Mouse (Mus musculus): ENCODE results near the gene Pde5a. TPM values are rescaled to one million over a fixed set of nuclear protein-coding genes. Genes with fewer than 3 reads are reported as not detected.

Gene Pde5a
- polyA plus RNA-seq, 1 experiment from 2014 or later, result 3.7 TPM

GRCm38 (mm10) chr3:122818282-122818681, 89.5 kb downstream of the Pde5a start:
- H3K36me3 ChIP-seq, result no peaks in the 10 kb centered on the region
- H3K4me3 ChIP-seq, result no peak overlapping the region
- H3K9me3 ChIP-seq (replicated peaks), result no peaks in the 10 kb centered on the region
- H3K27me3 ChIP-seq, result no peaks in the 10 kb centered on the region
- H3K4me1 ChIP-seq, result no peaks in the 10 kb centered on the region; the same call in 1 of the 2 replicates
- H3K4me2 ChIP-seq (replicated peaks), result no peak overlapping the region
- H3K9ac ChIP-seq, result no peak overlapping the region
- 85% methylated on average over 5 of the region's 5 CpGs for WGBS
- ATAC-seq (ENCODE audit: low FRiP score), result no peak
- no peak overlapping the region for H3K27ac ChIP-seq

- Histone ChIP-seq H3K27me3 (no peaks in the 10 kb centered on the region), H3K4me3 (no peak overlapping the region), H3K36me3 (no peaks in the 10 kb centered on the region), H3K9me3 (replicated peaks) (no peaks in the 10 kb centered on the region), H3K4me1 (no peaks in the 10 kb centered on the region), H3K9ac (no peak overlapping the region), H3K27ac (no peak overlapping the region), H3K4me2 (replicated peaks) (no peak overlapping the region)
- WGBS, result 54% methylated on average over 4 of the region's 4 CpGs
- ATAC-seq (ENCODE audit: low FRiP score), result no peak
These were observed 92.0 kb downstream of the Pde5a start for GRCm38 (mm10) chr3:122820700-122821099.

GRCm38 (mm10) chr3:122828270-122829058, 99.7 kb downstream of the Pde5a start:
- H3K27me3 ChIP-seq, result no peaks in the 10 kb centered on the region
- H3K27ac ChIP-seq, result no peak overlapping the region
- H3K4me3 ChIP-seq, result no peak overlapping the region
- no peak overlapping the region for H3K9ac ChIP-seq
- H3K9me3 ChIP-seq (replicated peaks), result no peaks in the 10 kb centered on the region
- no peak overlapping the region for H3K4me2 ChIP-seq (replicated peaks)
- no peaks in the 10 kb centered on the region; the same call in 1 of the 2 replicates for H3K36me3 ChIP-seq
- H3K4me1 ChIP-seq, result no peaks in the 10 kb centered on the region
- no peak for ATAC-seq (ENCODE audit: low FRiP score)
- 86% methylated on average over 10 of the region's 11 CpGs for WGBS

- H3K27me3 ChIP-seq, result no peaks in the 10 kb centered on the region
- no peak overlapping the region for H3K4me3 ChIP-seq
- 0 out of 2 replicates have a peak, but pooled peaks cover 3% of the 10 kb centered on the region for H3K36me3 ChIP-seq
- ATAC-seq (ENCODE audit: low FRiP score), result no peak
- H3K9me3 ChIP-seq (replicated peaks), result no peaks in the 10 kb centered on the region
- H3K9ac ChIP-seq, result no peak overlapping the region
- no peaks in the 10 kb centered on the region for H3K4me1 ChIP-seq
- 57% methylated on average over 5 of the region's 5 CpGs for WGBS
- H3K27ac ChIP-seq, result no peak overlapping the region
- no peak overlapping the region for H3K4me2 ChIP-seq (replicated peaks)
These were observed 105.8 kb downstream of the Pde5a start for GRCm38 (mm10) chr3:122834519-122834918.

- no peak overlapping the region for H3K27ac ChIP-seq
- H3K4me3 ChIP-seq, result no peak overlapping the region
- no peaks in the 10 kb centered on the region for H3K4me1 ChIP-seq
- no peaks in the 10 kb centered on the region for H3K9me3 ChIP-seq (replicated peaks)
- 84% methylated on average over 8 of the region's 8 CpGs for WGBS
- ATAC-seq (ENCODE audit: low FRiP score), result no peak
- no peaks in the 10 kb centered on the region for H3K27me3 ChIP-seq
- 0 out of 2 replicates have a peak, but pooled peaks cover 5% of the 10 kb centered on the region for H3K36me3 ChIP-seq
- no peak overlapping the region for H3K9ac ChIP-seq
- H3K4me2 ChIP-seq (replicated peaks), result no peak overlapping the region
These were observed 106.5 kb downstream of the Pde5a start for GRCm38 (mm10) chr3:122835097-122835850.

GRCm38 (mm10) chr3:122837639-122838038, 108.9 kb downstream of the Pde5a start:
- H3K36me3 ChIP-seq, result 0 out of 2 replicates have a peak, but pooled peaks cover 8% of the 10 kb centered on the region
- H3K4me1 ChIP-seq, result no peaks in the 10 kb centered on the region
- WGBS, result 80% methylated on average over 2 of the region's 2 CpGs
- no peak overlapping the region for H3K9ac ChIP-seq
- H3K9me3 ChIP-seq (replicated peaks), result no peaks in the 10 kb centered on the region
- H3K4me3 ChIP-seq, result no peak overlapping the region
- no peak overlapping the region for H3K27ac ChIP-seq
- no peaks in the 10 kb centered on the region for H3K27me3 ChIP-seq
- H3K4me2 ChIP-seq (replicated peaks), result no peak overlapping the region
- ATAC-seq (ENCODE audit: low FRiP score), result no peak

- H3K36me3 ChIP-seq, result peaks cover 8% of the 10 kb centered on the region
- H3K4me3 ChIP-seq, result no peak overlapping the region
- WGBS, result 80% methylated on average over 5 of the region's 5 CpGs
- no peaks in the 10 kb centered on the region for H3K4me1 ChIP-seq
- no peak overlapping the region for H3K4me2 ChIP-seq (replicated peaks)
- peaks cover 6% of the 10 kb centered on the region; the same call in 1 of the 2 replicates for H3K9me3 ChIP-seq (replicated peaks)
- ATAC-seq (ENCODE audit: low FRiP score), result no peak
- H3K27me3 ChIP-seq, result no peaks in the 10 kb centered on the region
- H3K27ac ChIP-seq, result no peak overlapping the region
- H3K9ac ChIP-seq, result no peak overlapping the region
These were observed 119.8 kb downstream of the Pde5a start for GRCm38 (mm10) chr3:122848410-122849034.

GRCm38 (mm10) chr3:122855149-122855548, 126.4 kb downstream of the Pde5a start:
- ATAC-seq (ENCODE audit: low FRiP score), result no peak

GRCm38 (mm10) chr3:122859829-122860228, 131.1 kb downstream of the Pde5a start:
- Histone ChIP-seq H3K9ac (no peak overlapping the region), H3K4me2 (replicated peaks) (no peak overlapping the region), H3K27me3 (no peaks in the 10 kb centered on the region), H3K9me3 (replicated peaks) (no peaks in the 10 kb centered on the region), H3K4me3 (no peak overlapping the region), H3K27ac (no peak overlapping the region), H3K36me3 (no peaks in the 10 kb centered on the region), H3K4me1 (no peaks in the 10 kb centered on the region)
- ATAC-seq (ENCODE audit: low FRiP score), result no peak
- 86% methylated on average over 2 of the region's 2 CpGs for WGBS

More at GRCm38 (mm10) chr3:122855149-122855548, 126.4 kb downstream of the Pde5a start:
- no peaks in the 10 kb centered on the region for H3K27me3 ChIP-seq
- no peak overlapping the region for H3K27ac ChIP-seq
- H3K4me1 ChIP-seq, result no peaks in the 10 kb centered on the region
- WGBS, result 58% methylated on average over 11 of the region's 11 CpGs
- no peak overlapping the region for H3K9ac ChIP-seq
- H3K9me3 ChIP-seq (replicated peaks), result no peaks in the 10 kb centered on the region
- H3K4me3 ChIP-seq, result no peak overlapping the region
- H3K36me3 ChIP-seq, result no peaks in the 10 kb centered on the region
- no peak overlapping the region for H3K4me2 ChIP-seq (replicated peaks)

- Histone ChIP-seq H3K4me2 (replicated peaks) (no peak overlapping the region), H3K36me3 (no peaks in the 10 kb centered on the region), H3K4me1 (no peaks in the 10 kb centered on the region), H3K27ac (no peak overlapping the region), H3K9me3 (replicated peaks) (no peaks in the 10 kb centered on the region), H3K4me3 (no peak overlapping the region), H3K9ac (no peak overlapping the region), H3K27me3 (no peaks in the 10 kb centered on the region)
- WGBS, result 92% methylated on average over 12 of the region's 12 CpGs
- ATAC-seq (ENCODE audit: low FRiP score), result no peak
These were observed 132.1 kb downstream of the Pde5a start for GRCm38 (mm10) chr3:122860573-122861498.

- H3K4me2 ChIP-seq (replicated peaks), result no peak overlapping the region
- no peaks in the 10 kb centered on the region for H3K27me3 ChIP-seq
- no peaks in the 10 kb centered on the region for H3K9me3 ChIP-seq (replicated peaks)
- H3K27ac ChIP-seq, result no peak overlapping the region
- H3K4me3 ChIP-seq, result no peak overlapping the region
- no peaks in the 10 kb centered on the region for H3K36me3 ChIP-seq
- H3K9ac ChIP-seq, result no peak overlapping the region
- ATAC-seq (ENCODE audit: low FRiP score), result no peak
- 92% methylated on average over 4 of the region's 4 CpGs for WGBS
- H3K4me1 ChIP-seq, result no peaks in the 10 kb centered on the region
These were observed 136.3 kb downstream of the Pde5a start for GRCm38 (mm10) chr3:122865092-122865491.
